Comparison of ENCODE assay signal across 9 mouse cellular contexts in the genomic region with DNA sequence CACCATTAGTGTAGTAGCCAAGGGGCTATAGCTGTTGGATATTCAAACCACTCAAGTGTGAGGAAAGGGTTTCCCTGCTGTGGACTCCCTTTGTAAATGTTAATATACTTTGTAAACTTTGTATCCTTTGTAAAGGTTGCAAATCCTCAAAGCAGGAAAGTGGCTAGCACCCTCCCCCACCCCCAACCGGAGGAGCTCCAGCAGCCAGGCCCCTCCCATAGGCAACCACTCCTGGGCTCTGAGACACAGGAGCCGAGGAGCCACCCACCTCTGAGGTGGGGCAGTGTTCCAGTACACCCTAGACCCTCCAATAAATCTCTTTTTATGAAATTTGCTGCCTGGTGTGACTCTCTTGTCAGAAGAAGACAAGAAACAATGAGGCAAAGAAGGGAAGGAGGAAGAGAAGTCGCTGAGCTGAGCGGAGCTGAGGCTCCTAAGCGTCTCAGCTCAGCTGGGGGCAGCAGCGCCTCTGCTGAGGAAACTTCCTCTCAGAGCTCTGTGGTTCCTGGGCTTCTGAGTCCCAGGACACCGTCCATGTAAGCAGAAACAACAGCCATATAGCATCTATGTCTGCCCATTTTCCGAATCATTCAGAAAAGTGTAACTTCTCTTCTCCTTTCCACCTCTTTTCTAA.
A peak's percentile ranks its signal among the peaks of the same experiment; 100 is the strongest.
DNase-seq lines count a peak whose midpoint lies in the region; ATAC-seq and TF ChIP-seq lines count a peak whose summit lies in the region.
"Had no signal": no experiment of that assay in that cellular context is flagged by ENCODE, and none has a peak within 500 bp of the region (broad histone marks: within the 10 kb centered on the region; RNA-seq: fewer than 3 reads in every experiment).

No protein-coding gene starts in this region.

- H3K4me1 ChIP-seq in lung, postnatal 0 days (ENCODE audit: insufficient read depth, low read depth, low read length): peaks cover 9% of the 10 kb centered on the region; the same call in 1 of the 2 replicates
- H3K4me1 ChIP-seq in limb, embryonic 10.5 days: peaks cover 25% of the 10 kb centered on the region
- peaks cover 24% of the 10 kb centered on the region for H3K4me1 ChIP-seq in stomach, embryonic 16.5 days (ENCODE audit: control insufficient read depth, insufficient read depth, low read length)

- peak; percentile 58 for DNase-seq in embryo, embryonic 10 days (ENCODE audit: low spot score)
- no peak for DNase-seq in embryo, embryonic 9.5 days (ENCODE audit: extremely low spot score)
- DNase-seq in lung, postnatal 0 days (ENCODE audit: low spot score): peak; percentile 32
- DNase-seq in lung, postnatal 10 days: no peak
- no peak for DNase-seq in limb, embryonic 10.5 days (ENCODE audit: low spot score)
- no peak for DNase-seq in ovary, postnatal 10 days (ENCODE audit: low spot score)
- DNase-seq in right cerebral cortex, postnatal 4 days: no peak

- no peak overlapping the region for H3K9ac ChIP-seq in lung, postnatal 0 days (replicated peaks; ENCODE audit: low read depth)
- peak overlapping the region; percentile 54 for H3K9ac ChIP-seq in stomach, embryonic 16.5 days (ENCODE audit: low read length)
- H3K9ac ChIP-seq: liver, embryonic 14.5 days had no signal

- no peaks in the 10 kb centered on the region for H3K27me3 ChIP-seq in lung, postnatal 0 days (replicated peaks; ENCODE audit: insufficient read depth, low read length)
- H3K27me3 ChIP-seq in limb, embryonic 10.5 days (ENCODE audit: low read depth, poor library complexity, severe bottlenecking): peaks cover 79% of the 10 kb centered on the region
- H3K27me3 ChIP-seq in stomach, embryonic 16.5 days (ENCODE audit: control insufficient read depth, insufficient read depth, low read length): no peaks in the 10 kb centered on the region

- H3K27ac ChIP-seq in lung, postnatal 0 days (ENCODE audit: low read length): no peak overlapping the region
- peak overlapping the region; percentile 58 for H3K27ac ChIP-seq in limb, embryonic 10.5 days
- peak overlapping the region; percentile 41; the same call in 1 of the 2 replicates for H3K27ac ChIP-seq in stomach, embryonic 16.5 days (ENCODE audit: low read length)
- H3K27ac ChIP-seq: liver, embryonic 14.5 days had no signal

- H3K9me3 ChIP-seq in lung, postnatal 0 days (ENCODE audit: low read length): no peaks in the 10 kb centered on the region
- no peaks in the 10 kb centered on the region for H3K9me3 ChIP-seq in limb, embryonic 10.5 days (replicated peaks)
- no peaks in the 10 kb centered on the region for H3K9me3 ChIP-seq in stomach, embryonic 16.5 days (replicated peaks; ENCODE audit: control insufficient read depth, low read length)

- TF ChIP-seq CTCF in lung, postnatal 0 days (IDR thresholded peaks at IDR 0.05): peak; percentile 44

- no peak for TF ChIP-seq EP300 in lung, postnatal 0 days (IDR thresholded peaks at IDR 0.05)

- peak overlapping the region; percentile 34 for H3K4me2 ChIP-seq in lung, postnatal 0 days (replicated peaks; ENCODE audit: low read depth, low read length)
- H3K4me2 ChIP-seq in stomach, embryonic 16.5 days (ENCODE audit: low read depth, low read length): peak overlapping the region; percentile 33

- H3K36me3 ChIP-seq in lung, postnatal 0 days (ENCODE audit: insufficient read depth, low read length): no peaks in the 10 kb centered on the region
- H3K36me3 ChIP-seq in limb, embryonic 10.5 days: no peaks in the 10 kb centered on the region
- no peaks in the 10 kb centered on the region for H3K36me3 ChIP-seq in stomach, embryonic 16.5 days (ENCODE audit: control insufficient read depth, insufficient read depth, low read length)

- no peak overlapping the region for H3K4me3 ChIP-seq in lung, postnatal 0 days (ENCODE audit: low read depth, low read length)
- peak overlapping the region; percentile 21; the same call in 1 of the 2 replicates for H3K4me3 ChIP-seq in limb, embryonic 10.5 days
- H3K4me3 ChIP-seq in stomach, embryonic 16.5 days (replicated peaks; ENCODE audit: low read length): peak overlapping the region; percentile 4

- 5% methylated on average over 8 of the region's 8 CpGs for WGBS in lung, postnatal 0 days
- WGBS in limb, embryonic 10.5 days: 7% methylated on average over 8 of the region's 8 CpGs
- 5% methylated on average over 8 of the region's 8 CpGs for WGBS in stomach, embryonic 16.5 days

- no peak for ATAC-seq in lung, postnatal 0 days
- no peak for ATAC-seq in stomach, embryonic 16.5 days (ENCODE audit: insufficient read depth, low FRiP score)

Comparison
In these comparisons a context has a peak if more than half of its experiments do, and no peak if none do; other contexts are left out.
1. DNase-seq: peak in embryo, embryonic 10 days (single experiment) and lung, postnatal 0 days (single experiment); none in embryo, embryonic 9.5 days (single experiment), lung, postnatal 10 days (single experiment), limb, embryonic 10.5 days (single experiment), ovary, postnatal 10 days (single experiment) and right cerebral cortex, postnatal 4 days (single experiment).